Mouse (Mus musculus) natural killer cell, adult 2 months (primary cell): Measurements from ENCODE around the gene Maml3.

Source experiments
- DNase-seq, 2 experiments: peaks; one replicate each; pipeline ENCODE4 v3.0.0; 2022; ENCODE audit warnings: low spot score in 2 of 2

Gene Maml3

DNA sequence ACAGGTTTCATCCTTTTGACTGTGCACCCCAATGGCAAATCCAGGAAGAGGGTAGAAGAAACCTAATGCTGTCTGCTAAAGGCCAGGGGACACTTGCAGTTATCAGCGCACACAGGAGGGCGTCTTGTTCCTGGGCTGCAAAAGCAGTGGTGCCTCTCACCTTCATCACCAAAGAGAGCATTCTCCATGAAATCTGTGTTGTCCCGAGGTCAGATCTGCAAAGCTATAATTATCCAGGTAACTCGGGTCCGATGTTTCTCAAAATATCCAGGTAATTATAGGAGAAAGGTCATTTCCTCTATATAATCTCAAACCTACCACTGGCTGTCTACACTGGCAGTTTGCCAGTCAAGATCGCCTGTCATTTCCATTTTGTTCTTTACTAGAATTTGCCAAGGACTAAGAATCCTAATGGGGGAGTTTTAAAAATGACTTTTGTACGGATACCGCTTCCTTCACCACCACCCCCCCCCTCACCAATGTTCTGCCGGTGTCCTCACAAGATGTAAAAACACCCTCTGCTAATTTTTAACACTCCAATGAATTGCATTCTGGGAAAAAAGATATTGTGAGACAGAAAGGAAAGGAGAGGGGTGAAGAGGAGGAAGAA is 98.0 kb downstream of the Maml3 start:
- no peak for DNase-seq

GRCm38 (mm10) chr3:52003663-52004062 is 101.2 kb downstream of the Maml3 start:
- DNase-seq = no peak

GRCm38 (mm10) chr3:52001518-52001895 is 103.4 kb downstream of the Maml3 start:
- no peak for DNase-seq

DNA sequence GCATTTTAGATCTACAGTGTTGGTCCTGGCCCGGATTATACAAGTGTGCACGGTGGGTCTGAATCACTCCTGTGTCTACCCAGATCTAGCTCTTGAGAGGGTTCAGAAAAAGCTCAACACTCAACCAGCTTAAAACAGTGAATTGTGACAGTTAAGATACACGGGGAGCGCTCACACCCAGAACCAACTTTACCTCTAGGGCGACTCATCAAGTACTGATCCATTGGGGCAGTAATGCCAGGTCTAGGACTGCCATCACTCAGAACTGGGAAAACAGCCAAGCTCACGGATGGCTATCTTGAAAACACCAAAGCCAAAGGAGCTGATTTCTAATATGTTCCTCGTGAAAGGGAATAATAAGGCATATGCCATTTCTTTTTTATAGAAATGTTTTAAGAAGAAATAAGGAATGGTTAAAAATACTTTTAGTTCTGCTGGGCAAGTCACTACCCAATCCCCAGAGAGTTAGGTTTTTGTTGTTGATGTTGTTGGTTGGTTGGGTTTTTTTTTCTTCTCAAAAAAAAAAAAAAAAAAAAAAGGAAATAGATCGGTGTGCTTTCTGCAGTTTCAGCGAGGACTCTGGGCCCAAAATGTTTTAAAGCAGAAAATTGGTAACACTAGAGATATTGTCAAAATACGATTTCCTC is 103.9 kb downstream of the Maml3 start:
- DNase-seq = no peak

- peak; percentile 90 to 94 for DNase-seq
Measured at GRCm38 (mm10) chr3:51999671-52000437, 105.0 kb downstream of the Maml3 start.

GRCm38 (mm10) chr3:51998511-51999399 is 106.1 kb downstream of the Maml3 start:
- DNase-seq = peak in 1 of 2 experiments; percentile 37

GRCm38 (mm10) chr3:51997616-51998015 is 107.3 kb downstream of the Maml3 start:
- no peak for DNase-seq

GRCm38 (mm10) chr3:51986507-51986906 is 118.4 kb downstream of the Maml3 start:
- no peak for DNase-seq

DNA sequence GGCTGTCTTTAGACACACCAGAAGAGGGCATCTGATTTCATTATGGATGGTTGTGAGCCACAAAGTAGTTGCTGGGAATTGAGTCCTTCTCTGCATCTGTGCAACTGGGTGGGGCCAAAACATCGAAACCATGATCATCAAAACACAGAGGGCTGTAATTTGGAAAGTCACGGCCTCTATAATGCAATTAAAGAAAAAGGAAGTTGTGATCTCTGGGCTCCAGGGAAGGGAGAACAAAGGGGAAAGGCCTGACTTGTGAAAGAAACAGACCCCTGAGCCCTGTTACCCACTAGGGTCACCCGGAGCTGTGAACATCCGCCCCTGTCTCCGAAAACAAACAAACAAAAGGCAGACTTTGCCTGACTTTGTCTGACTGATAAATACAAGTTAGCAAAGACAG is 123.4 kb downstream of the Maml3 start:
- no peak for DNase-seq

DNA sequence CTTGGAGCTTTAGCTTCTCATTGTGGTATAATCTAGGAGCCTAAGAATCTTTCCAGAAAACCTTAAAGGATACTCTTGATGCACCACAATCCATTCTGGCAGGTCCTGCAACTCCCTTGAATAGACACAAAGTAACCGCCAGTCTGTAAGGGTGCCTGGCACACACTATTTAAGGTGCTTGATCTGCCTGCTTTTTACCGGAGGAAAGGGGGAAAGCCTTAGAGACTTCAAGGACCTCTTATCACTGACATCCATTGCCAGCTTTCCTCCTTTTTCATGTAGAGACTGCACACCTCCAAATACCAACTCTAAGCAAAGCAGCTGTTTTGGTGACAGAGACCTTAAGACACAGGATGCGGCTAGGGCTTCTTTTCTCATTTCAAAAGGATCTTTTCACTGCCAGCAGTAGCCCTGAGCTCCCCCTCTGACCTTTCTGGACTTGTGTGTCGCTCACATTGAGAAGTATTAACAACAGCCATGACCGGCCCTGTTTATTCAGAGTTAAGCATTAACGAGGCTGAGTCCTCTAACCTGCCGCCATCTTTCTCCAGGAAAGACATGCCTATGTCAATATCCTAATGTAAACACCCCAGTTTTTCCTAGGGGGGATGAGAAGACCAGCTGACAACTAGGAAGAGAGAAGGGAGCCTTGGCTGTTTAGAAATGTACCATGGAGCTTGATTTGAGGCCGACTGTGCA is 127.1 kb downstream of the Maml3 start:
- DNase-seq = no peak

DNA sequence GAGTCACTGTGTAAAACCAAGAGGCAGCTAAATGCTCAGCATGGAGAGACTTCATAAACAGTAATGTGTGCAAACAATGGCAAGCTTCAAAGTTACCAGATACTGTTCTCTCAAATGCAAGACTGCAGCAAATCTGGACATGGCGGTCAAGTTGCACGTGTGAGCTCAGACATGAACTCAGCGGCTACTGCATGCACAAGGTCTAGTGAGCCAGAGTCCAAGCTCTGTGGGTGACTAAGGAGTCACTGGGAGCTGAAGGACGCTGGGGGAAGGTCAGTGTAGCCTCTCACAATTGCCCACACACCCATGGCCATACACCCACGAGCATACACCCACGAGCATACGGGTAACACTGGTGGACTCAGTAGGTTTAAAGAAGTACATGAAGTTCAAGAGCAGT is 130.3 kb downstream of the Maml3 start:
- DNase-seq = no peak

GRCm38 (mm10) chr3:51974153-51974552 is 130.7 kb downstream of the Maml3 start:
- DNase-seq = no peak

DNA sequence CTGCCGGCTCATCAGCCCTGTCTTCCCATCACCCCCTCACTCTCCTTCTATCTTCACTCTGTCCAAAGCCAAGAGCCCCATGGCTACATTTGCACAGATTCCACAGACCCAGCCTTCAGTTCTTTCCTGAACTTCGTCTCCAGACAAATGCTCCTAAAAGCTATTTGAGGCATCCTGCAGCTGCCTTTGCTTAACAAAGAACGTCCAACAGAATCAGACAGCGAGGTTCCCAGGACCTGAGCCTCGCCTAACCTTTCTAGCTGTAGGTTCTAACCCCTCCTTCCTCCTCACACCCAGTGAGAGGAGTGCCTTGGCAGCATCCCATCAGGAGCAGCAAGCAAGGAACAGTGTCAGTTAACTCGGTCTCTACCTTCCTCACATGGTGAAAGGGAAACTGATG is 132.3 kb downstream of the Maml3 start:
- no peak for DNase-seq

DNA sequence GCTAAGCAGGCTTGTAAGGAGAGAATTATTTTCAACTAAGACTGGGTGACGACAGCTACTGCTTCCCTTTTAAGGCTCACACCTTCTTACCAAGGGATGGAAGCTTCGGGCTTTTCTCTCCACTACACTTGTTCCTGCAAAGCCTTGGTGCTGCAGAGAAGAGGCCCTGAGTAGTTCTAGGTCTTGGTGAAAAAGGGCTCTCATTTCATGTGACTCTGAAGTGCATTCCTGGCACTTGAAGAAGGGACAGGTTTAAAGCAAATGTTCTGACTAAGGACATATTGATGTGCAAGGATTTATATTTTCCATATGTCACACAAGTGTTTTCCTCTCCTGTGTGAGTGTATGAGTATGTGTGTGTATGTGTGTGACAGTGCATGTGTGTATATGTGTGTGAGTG is 134.4 kb downstream of the Maml3 start:
- DNase-seq = no peak

- DNase-seq = no peak
Measured at GRCm38 (mm10) chr3:51969451-51969850, 135.4 kb downstream of the Maml3 start.

DNA sequence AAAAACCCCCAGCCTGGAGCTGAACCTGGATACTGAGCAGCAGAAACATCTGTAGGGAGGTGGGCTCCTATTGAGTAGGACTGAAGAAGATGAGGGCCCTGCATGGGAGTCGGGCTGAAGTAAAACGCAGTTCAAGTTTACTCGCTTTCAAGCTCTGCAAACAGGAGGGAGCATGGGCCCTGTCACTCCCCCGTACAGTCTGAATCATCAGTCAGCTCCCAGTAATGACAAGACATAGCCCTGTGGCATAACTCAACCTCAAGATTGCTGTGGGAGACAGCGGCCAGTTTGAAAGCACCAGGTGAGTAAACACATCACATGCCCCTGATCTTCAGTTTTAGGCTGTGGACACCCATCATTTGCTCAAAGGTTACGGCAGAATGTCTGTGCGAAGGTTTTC is 139.0 kb downstream of the Maml3 start:
- no peak for DNase-seq

GRCm38 (mm10) chr3:51965436-51965835 is 139.4 kb downstream of the Maml3 start:
- no peak for DNase-seq

DNA sequence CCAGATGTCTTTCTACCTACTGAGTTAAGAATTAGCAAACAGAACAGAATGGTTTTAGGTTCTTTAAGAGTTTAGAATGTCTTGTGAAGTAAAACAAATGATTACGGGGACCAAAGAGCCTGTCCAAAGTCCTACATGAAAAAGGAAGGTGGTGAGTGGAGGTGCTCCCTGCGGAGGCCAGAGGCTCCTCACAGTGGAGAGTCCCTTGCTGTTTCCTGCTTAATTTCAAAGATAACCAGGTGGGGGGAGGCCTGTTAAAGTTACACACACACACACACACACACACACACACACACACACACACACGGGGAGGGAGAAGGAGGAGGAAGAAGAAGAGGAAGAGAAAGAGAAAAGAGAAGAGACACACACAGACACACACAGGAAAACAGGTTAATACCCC is 139.9 kb downstream of the Maml3 start:
- no peak for DNase-seq

DNA sequence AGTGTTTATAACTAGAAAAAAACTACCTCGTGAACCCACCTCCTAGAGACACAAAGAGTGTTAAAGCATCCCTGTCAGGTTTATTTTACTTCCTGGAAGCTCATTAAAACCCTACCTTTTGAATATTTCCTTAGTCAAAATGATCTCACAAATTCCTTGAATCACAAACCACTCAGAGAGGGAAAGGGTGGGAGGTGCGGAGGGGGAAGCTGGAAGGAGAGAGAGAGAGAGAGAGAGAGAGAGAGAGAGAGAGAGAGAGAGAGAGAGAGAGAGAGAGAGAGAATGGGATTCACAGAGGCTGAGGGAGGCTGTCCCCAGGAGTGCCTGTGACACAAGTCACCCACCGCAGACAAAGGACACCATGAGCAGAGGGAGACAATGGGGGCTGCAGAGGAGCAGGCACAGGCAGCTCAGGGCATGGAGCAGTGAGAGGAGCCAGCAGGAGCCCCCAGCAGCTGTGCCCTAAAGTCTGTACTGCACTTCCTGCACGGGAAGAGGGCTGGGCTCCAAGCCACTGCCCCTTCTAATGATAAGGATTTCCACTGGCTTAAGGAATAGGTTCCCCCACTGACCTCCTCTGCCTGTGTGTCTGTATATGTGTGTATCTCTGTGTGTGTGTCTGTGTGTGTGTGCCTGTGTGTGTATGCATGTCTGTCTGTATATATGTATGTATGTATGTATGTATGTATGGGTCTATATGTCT is 140.8 kb downstream of the Maml3 start:
- no peak for DNase-seq

DNA sequence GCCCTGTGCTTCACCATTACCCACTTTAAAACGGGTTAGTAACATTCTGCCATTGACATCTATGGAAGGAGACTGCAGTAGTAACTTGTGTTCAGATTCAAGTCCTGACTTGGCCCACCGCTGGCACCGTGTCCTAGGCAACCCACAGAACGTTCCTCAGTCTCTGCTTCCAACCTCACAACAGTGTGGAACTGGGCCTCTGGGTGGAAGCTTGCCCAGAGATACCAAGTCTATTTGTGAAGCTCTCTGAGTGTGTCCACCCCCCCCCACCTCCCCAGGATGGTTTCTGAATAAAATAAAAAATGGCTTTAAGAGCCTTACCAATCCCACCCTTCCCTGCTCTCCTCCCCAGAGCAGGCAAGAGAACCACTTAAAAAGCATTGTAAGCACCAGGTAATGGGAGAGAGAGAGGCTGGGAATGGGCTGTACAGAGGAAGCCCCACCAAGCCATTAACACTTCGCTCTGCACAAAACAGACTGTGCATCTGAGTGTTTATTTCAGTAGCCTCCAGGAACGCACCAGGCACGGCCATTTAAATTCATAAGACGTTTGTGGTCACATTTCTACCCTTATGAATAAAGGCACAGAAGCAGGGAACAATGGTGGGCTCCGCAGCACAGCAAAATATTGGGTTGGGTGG is 141.6 kb downstream of the Maml3 start:
- DNase-seq = no peak
